Mouse (Mus musculus): Measurements from ENCODE around the gene Lyve1.

- TF ChIP-seq CTCF (IDR thresholded peaks at IDR 0.05; ENCODE audit: borderline replicate concordance, extremely low read depth, insufficient read depth, insufficient read length): no peak
- no peak for TF ChIP-seq POLR2A (IDR thresholded peaks at IDR 0.05; ENCODE audit: borderline replicate concordance, extremely low read depth, insufficient read depth, insufficient read length, poor library complexity, severe bottlenecking)
Observed at GRCm38 (mm10) chr7:110851541-110852203, 11.4 kb downstream of the Lyve1 start.

All from brain, embryonic 14.5 days (tissue).